Mouse (Mus musculus) kidney, adult 2 months (tissue): ENCODE data around the gene Prima1. TPM values are rescaled to one million over a fixed set of nuclear protein-coding genes. Genes with fewer than 3 reads are reported as not detected.

ENCODE experiments used
- DNase-seq: peaks from one replicate; pipeline ENCODE4 v3.0.0; 2021
- H3K27ac ChIP-seq: fragments of 200-500 bp; 2 replicates; pipeline ENCODE4 v1.5.1; 2012; ENCODE audit warnings: low read depth, low read length, control low read depth, inconsistent platforms; ENCODE audit not compliant: insufficient read depth
- H3K27me3 ChIP-seq: fragments of 200-500 bp; replicated peaks from 2 replicates; pipeline ENCODE4 v1.6.1; 2012; ENCODE audit warnings: mild to moderate bottlenecking, moderate library complexity, low read length, inconsistent platforms; ENCODE audit not compliant: control insufficient read depth, insufficient read depth
- H3K36me3 ChIP-seq: fragments of 200-500 bp; 2 replicates; pipeline ENCODE4 v1.6.1; 2012; ENCODE audit warnings: mild to moderate bottlenecking, moderate library complexity, low read length, inconsistent platforms; ENCODE audit not compliant: control insufficient read depth, insufficient read depth
- H3K4me1 ChIP-seq: fragments of 200-500 bp; 2 replicates; pipeline ENCODE4 v1.6.1; 2011; ENCODE audit warnings: low read length; ENCODE audit not compliant: control insufficient read depth, insufficient read depth
- H3K4me3 ChIP-seq: fragments of 200-500 bp; 2 replicates; pipeline ENCODE4 v1.5.1; 2011; ENCODE audit warnings: mild to moderate bottlenecking, low read depth, low read length, control low read depth; ENCODE audit not compliant: insufficient read depth
- CTCF ChIP-seq: fragments of 200-500 bp; conservative IDR thresholded peaks from 2 replicates; pipeline ENCODE4 v1.5.1; 2011; ENCODE audit warnings: low read depth, mild to moderate bottlenecking, control low read depth, low read length, moderate library complexity, mixed read lengths; ENCODE audit not compliant: insufficient read depth, insufficient read length
- POLR2A ChIP-seq: fragments of 200-500 bp; IDR thresholded peaks from one replicate; pipeline ENCODE4 v1.6.1; 2011; ENCODE audit warnings: low read depth, low read length, control low read depth
- WGBS: fragments of 180-500 bp; shearing (Covaris S2); methylation state at CpG from one replicate; pipeline ENCODE4 v1.1.7; 2018; 5-methylcytosine and 5-hydroxymethylcytosine counted together
- polyA plus RNA-seq: library from polyadenylated mRNA; depleted of rRNA; stranded (reverse); fragments of >200 nt; gene quantifications from 2 replicates; pipeline ENCODE4 v1.2.3, GENCODE M21; 2012

The Prima1 gene
- polyA plus RNA-seq, 1 experiment: 6.6 TPM

GRCm38 (mm10) chr12:103243041-103243440 lies 1.1 kb upstream of the Prima1 start:
- no peak overlapping the region for H3K27ac ChIP-seq
- TF ChIP-seq CTCF (no peak), POLR2A (no peak)
- no peaks in the 10 kb centered on the region; the same call in 1 of the 2 replicates for H3K4me1 ChIP-seq
- H3K36me3 ChIP-seq: no peaks in the 10 kb centered on the region
- H3K4me3 ChIP-seq: no peak overlapping the region
- DNase-seq: peak; percentile 11
- WGBS: 25% methylated on average over 11 of the region's 11 CpGs
- H3K27me3 ChIP-seq: no peaks in the 10 kb centered on the region

- DNase-seq: peak; percentile 68
- TF ChIP-seq CTCF: peak; percentile 24; the same call in 1 of the 2 replicates
- no peak for TF ChIP-seq POLR2A
- Histone ChIP-seq H3K27me3 (no peaks in the 10 kb centered on the region), H3K27ac (no peak overlapping the region), H3K4me1 (no peaks in the 10 kb centered on the region; the same call in 1 of the 2 replicates), H3K4me3 (peak overlapping the region; percentile 48), H3K36me3 (no peaks in the 10 kb centered on the region)
- WGBS: under 1% methylated on average over 34 of the region's 34 CpGs
These were observed 658 bp upstream of the Prima1 start for GRCm38 (mm10) chr12:103242591-103243025.

GRCm38 (mm10) chr12:103241311-103242082 lies 453 bp downstream of the Prima1 start:
- Histone ChIP-seq H3K36me3 (no peaks in the 10 kb centered on the region), H3K4me1 (no peaks in the 10 kb centered on the region; the same call in 1 of the 2 replicates), H3K27ac (no peak overlapping the region), H3K27me3 (no peaks in the 10 kb centered on the region), H3K4me3 (peak overlapping the region; percentile 48)
- no peak for TF ChIP-seq CTCF
- TF ChIP-seq POLR2A: no peak
- no peak for DNase-seq
- 28% methylated on average over 36 of the region's 36 CpGs for WGBS

GRCm38 (mm10) chr12:103238924-103239460 lies 3.0 kb downstream of the Prima1 start:
- Histone ChIP-seq H3K27me3 (no peaks in the 10 kb centered on the region), H3K36me3 (no peaks in the 10 kb centered on the region), H3K4me1 (no peaks in the 10 kb centered on the region; the same call in 1 of the 2 replicates), H3K27ac (no peak overlapping the region), H3K4me3 (no peak overlapping the region)
- TF ChIP-seq CTCF: no peak
- WGBS: 55% methylated on average over 7 of the region's 7 CpGs
- no peak for DNase-seq

- Histone ChIP-seq H3K4me1 (no peaks in the 10 kb centered on the region), H3K27me3 (no peaks in the 10 kb centered on the region), H3K27ac (peak overlapping the region; percentile 83), H3K36me3 (no peaks in the 10 kb centered on the region), H3K4me3 (peak overlapping the region; percentile 39; the same call in 1 of the 2 replicates)
- TF ChIP-seq POLR2A (no peak), CTCF (no peak)
- 48% methylated on average over 2 of the region's 2 CpGs for WGBS
- peak; percentile 74 for DNase-seq
These were observed 6.1 kb downstream of the Prima1 start for GRCm38 (mm10) chr12:103235856-103236255.

GRCm38 (mm10) chr12:103235251-103235650 lies 6.7 kb downstream of the Prima1 start:
- no peaks in the 10 kb centered on the region for H3K4me1 ChIP-seq
- no peaks in the 10 kb centered on the region for H3K36me3 ChIP-seq
- peak overlapping the region; percentile 83; the same call in 1 of the 2 replicates for H3K27ac ChIP-seq
- peak overlapping the region; percentile 39; the same call in 1 of the 2 replicates for H3K4me3 ChIP-seq
- 56% methylated on average over 10 of the region's 10 CpGs for WGBS
- DNase-seq: peak; percentile 44
- no peak for TF ChIP-seq CTCF
- TF ChIP-seq POLR2A: no peak
- no peaks in the 10 kb centered on the region for H3K27me3 ChIP-seq

GRCm38 (mm10) chr12:103229058-103229457 lies 12.9 kb downstream of the Prima1 start:
- H3K4me1 ChIP-seq: no peaks in the 10 kb centered on the region
- TF ChIP-seq POLR2A: no peak
- no peak for TF ChIP-seq CTCF
- no peak for DNase-seq
- no peak overlapping the region for H3K27ac ChIP-seq
- WGBS: 88% methylated on average over 4 of the region's 4 CpGs
- H3K4me3 ChIP-seq: no peak overlapping the region
- no peaks in the 10 kb centered on the region for H3K27me3 ChIP-seq
- H3K36me3 ChIP-seq: no peaks in the 10 kb centered on the region
